Mouse (Mus musculus) ZHBTc4 (cell line): ENCODE results near the gene Trim8.

Source experiments
- DNase-seq: peaks from one replicate; pipeline ENCODE4 v3.0.0-alpha.2; 2011; ENCODE audit warnings: low read depth, low spot score

Trim8 gene

GRCm38 (mm10) chr19:46547565-46547964 lies 46.1 kb downstream of the Trim8 start:
- DNase-seq: no peak

- DNase-seq: no peak
These were observed 46.6 kb downstream of the Trim8 start for GRCm38 (mm10) chr19:46548110-46548509.

GRCm38 (mm10) chr19:46550385-46550784 lies 48.9 kb downstream of the Trim8 start:
- no peak for DNase-seq

GRCm38 (mm10) chr19:46552496-46552895 lies 51.0 kb downstream of the Trim8 start:
- DNase-seq: no peak

GRCm38 (mm10) chr19:46553541-46553955 lies 52.0 kb downstream of the Trim8 start:
- DNase-seq: peak; percentile 53

GRCm38 (mm10) chr19:46558009-46558408 lies 56.5 kb downstream of the Trim8 start:
- DNase-seq: no peak

GRCm38 (mm10) chr19:46558631-46559030 lies 57.1 kb downstream of the Trim8 start:
- no peak for DNase-seq

GRCm38 (mm10) chr19:46562132-46562531 lies 60.6 kb downstream of the Trim8 start:
- peak; percentile 79 for DNase-seq

GRCm38 (mm10) chr19:46562581-46563515 lies 61.3 kb downstream of the Trim8 start:
- no peak for DNase-seq

- DNase-seq: no peak
These were observed 62.1 kb downstream of the Trim8 start for GRCm38 (mm10) chr19:46563603-46564002.

GRCm38 (mm10) chr19:46564043-46564462 lies 62.6 kb downstream of the Trim8 start:
- no peak for DNase-seq
